Mouse (Mus musculus): ENCODE measurements at regions not wholly inside any gene's neighbourhood (a gene's known extent, or its start where the extent isn't known, plus 50 kb on each side); places are given as distances from the start of the nearest gene placed in this dataset.

DNA sequence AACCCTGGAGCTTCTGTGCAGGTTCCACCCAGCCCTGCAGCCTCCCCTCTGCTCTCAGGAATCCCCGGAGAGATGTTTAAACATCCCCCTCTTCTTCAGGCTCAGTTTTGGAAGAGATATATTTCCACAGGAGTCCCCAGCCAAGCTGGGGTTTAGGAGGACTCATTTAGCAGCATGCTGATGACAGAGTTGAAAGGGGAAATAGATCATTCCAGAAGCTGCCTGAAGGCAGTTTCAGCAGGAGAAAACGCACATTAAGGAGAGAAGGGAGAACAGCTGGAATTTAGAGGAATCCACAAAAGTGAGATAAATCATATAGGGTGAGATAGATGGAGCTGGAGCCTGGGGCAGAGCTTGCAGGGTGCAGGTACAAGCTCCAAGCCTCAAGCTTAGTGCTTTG is 357.6 kb upstream of the Gm10131 start:
- Histone ChIP-seq H3K4me1 (replicated peaks; ENCODE audit: control insufficient read depth, insufficient read depth) (no peaks in the 10 kb centered on the region), H3K27me3 (ENCODE audit: control insufficient read depth, insufficient read depth, low read length) (no peaks in the 10 kb centered on the region)
- DNase-seq (ENCODE audit: low spot score) = no peak

DNA sequence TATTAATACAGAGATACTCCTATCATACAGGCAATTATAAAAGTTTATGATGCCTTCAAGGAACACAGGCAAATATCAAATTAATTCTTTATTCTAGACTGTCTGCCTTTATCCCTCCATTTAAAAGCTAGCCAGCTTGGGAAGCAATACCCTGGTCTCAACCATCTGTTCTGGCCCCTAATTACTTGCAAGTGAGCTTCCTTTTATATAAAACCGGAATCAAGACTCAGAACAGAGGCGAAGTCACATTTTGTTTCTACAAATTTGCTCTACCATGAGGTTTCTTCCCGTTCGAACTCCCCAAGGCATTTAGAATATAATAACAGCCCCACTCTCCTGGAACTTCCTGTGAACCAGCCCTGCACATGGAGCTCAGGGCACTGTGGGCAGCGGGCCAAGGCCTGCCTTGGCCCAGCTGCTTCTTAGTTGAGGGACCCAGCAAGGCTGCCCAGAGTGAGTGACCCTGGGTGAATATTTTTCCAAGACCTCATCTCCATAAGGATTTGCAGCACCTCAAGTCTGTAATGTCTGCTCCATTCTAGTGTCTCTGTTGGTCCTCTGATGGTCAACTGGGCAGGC is 355.3 kb upstream of the Gm10131 start:
- H3K27me3 ChIP-seq (ENCODE audit: control insufficient read depth, insufficient read depth, low read length) = no peaks in the 10 kb centered on the region
- no peak overlapping the region for H3K27ac ChIP-seq (replicated peaks)
- no peaks in the 10 kb centered on the region for H3K4me1 ChIP-seq (replicated peaks; ENCODE audit: control insufficient read depth, insufficient read depth)
- DNase-seq (ENCODE audit: low spot score) (no peak), ATAC-seq (ENCODE audit: low FRiP score, low TSS enrichment) (no peak)
- no peak overlapping the region for H3K4me2 ChIP-seq (replicated peaks; ENCODE audit: low read depth)
- H3K9me3 ChIP-seq (ENCODE audit: control insufficient read depth, low read length) = no peaks in the 10 kb centered on the region
- 72% methylated on average over 5 of the region's 5 CpGs for WGBS
- TF ChIP-seq CTCF (IDR thresholded peaks at IDR 0.05; ENCODE audit: low read depth) = no peak
- no peak for TF ChIP-seq EP300 (optimal IDR thresholded peaks at IDR 0.05)
- no peak overlapping the region for H3K4me3 ChIP-seq (ENCODE audit: low read depth, low read length)
- H3K36me3 ChIP-seq (ENCODE audit: control insufficient read depth, insufficient read depth, low read length) = no peaks in the 10 kb centered on the region
- H3K9ac ChIP-seq (ENCODE audit: low read length) = no peak overlapping the region

More for the DNA sequence above, 357.6 kb upstream of the Gm10131 start:
- TF ChIP-seq EP300 (optimal IDR thresholded peaks at IDR 0.05) (no peak), CTCF (IDR thresholded peaks at IDR 0.05; ENCODE audit: low read depth) (no peak)
- Histone ChIP-seq H3K36me3 (ENCODE audit: control insufficient read depth, insufficient read depth, low read length) (no peaks in the 10 kb centered on the region), H3K9ac (ENCODE audit: low read length) (no peak overlapping the region), H3K9me3 (ENCODE audit: control insufficient read depth, low read length) (no peaks in the 10 kb centered on the region), H3K27ac (replicated peaks) (no peak overlapping the region), H3K4me2 (replicated peaks; ENCODE audit: low read depth) (no peak overlapping the region), H3K4me3 (ENCODE audit: low read depth, low read length) (no peak overlapping the region)
- WGBS = 32% methylated on average over 2 of the region's 2 CpGs
- ATAC-seq (ENCODE audit: low FRiP score, low TSS enrichment) = no peak

DNA sequence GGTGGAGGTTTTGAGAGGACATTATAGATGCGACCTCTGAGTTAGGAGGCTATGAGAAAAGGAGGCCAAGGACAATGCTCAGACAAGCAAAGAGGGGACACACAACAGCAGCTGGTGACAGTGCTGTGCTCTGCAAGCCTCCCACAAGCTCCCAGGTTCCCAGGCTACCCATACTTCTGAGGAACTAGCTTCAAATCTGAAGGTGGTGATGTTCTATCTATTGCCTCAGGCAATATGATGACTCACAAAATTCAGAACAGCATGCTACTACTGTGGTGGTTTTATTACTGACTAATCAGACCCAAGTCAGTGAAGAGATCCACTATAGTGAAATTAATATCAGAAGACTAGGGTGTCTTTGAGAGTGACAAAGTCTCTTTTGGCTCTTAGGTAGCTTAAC is 353.9 kb upstream of the Gm10131 start:
- TF ChIP-seq EP300 (optimal IDR thresholded peaks at IDR 0.05) = no peak
- TF ChIP-seq CTCF (IDR thresholded peaks at IDR 0.05; ENCODE audit: low read depth) = no peak
- ATAC-seq (ENCODE audit: low FRiP score, low TSS enrichment) = no peak
- no peaks in the 10 kb centered on the region for H3K36me3 ChIP-seq (ENCODE audit: control insufficient read depth, insufficient read depth, low read length)
- H3K9ac ChIP-seq (ENCODE audit: low read length) = no peak overlapping the region
- 96% methylated on average over 1 of the region's 1 CpGs for WGBS
- no peaks in the 10 kb centered on the region for H3K27me3 ChIP-seq (ENCODE audit: control insufficient read depth, insufficient read depth, low read length)
- no peaks in the 10 kb centered on the region for H3K4me1 ChIP-seq (replicated peaks; ENCODE audit: control insufficient read depth, insufficient read depth)
- no peak overlapping the region for H3K4me2 ChIP-seq (replicated peaks; ENCODE audit: low read depth)
- no peaks in the 10 kb centered on the region for H3K9me3 ChIP-seq (ENCODE audit: control insufficient read depth, low read length)
- no peak overlapping the region for H3K27ac ChIP-seq (replicated peaks)
- DNase-seq (ENCODE audit: low spot score) = no peak
- no peak overlapping the region for H3K4me3 ChIP-seq (ENCODE audit: low read depth, low read length)

DNA sequence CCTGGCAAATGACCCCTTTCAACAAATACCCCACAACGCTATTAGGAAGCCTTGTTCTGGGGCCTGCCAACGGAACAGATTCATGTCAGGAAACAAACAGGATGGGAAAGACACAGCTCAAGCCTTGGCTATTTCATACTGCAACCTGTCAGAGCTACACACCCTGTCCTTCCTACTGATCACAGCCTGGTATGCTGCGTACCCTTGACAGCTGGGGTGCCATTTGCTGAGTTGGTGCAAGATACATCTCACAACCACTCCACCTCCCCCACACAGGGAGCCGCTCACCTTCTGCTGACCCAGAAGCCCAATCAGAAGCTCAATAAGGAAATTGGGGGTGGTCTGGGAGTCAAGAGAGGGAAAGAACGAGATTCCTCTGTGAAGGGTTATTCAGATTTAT is 350.7 kb upstream of the Gm10131 start:
- ATAC-seq (ENCODE audit: low FRiP score, low TSS enrichment) (no peak), DNase-seq (ENCODE audit: low spot score) (no peak)
- H3K4me1 ChIP-seq (replicated peaks; ENCODE audit: control insufficient read depth, insufficient read depth) = no peaks in the 10 kb centered on the region
- H3K36me3 ChIP-seq (ENCODE audit: control insufficient read depth, insufficient read depth, low read length) = no peaks in the 10 kb centered on the region
- no peak overlapping the region for H3K4me2 ChIP-seq (replicated peaks; ENCODE audit: low read depth)
- WGBS = 80% methylated on average over 5 of the region's 5 CpGs
- no peak for TF ChIP-seq CTCF (IDR thresholded peaks at IDR 0.05; ENCODE audit: low read depth)
- TF ChIP-seq EP300 (optimal IDR thresholded peaks at IDR 0.05) = no peak
- no peak overlapping the region for H3K27ac ChIP-seq (replicated peaks)
- no peaks in the 10 kb centered on the region for H3K27me3 ChIP-seq (ENCODE audit: control insufficient read depth, insufficient read depth, low read length)
- no peaks in the 10 kb centered on the region for H3K9me3 ChIP-seq (ENCODE audit: control insufficient read depth, low read length)
- no peak overlapping the region for H3K4me3 ChIP-seq (ENCODE audit: low read depth, low read length)
- no peak overlapping the region for H3K9ac ChIP-seq (ENCODE audit: low read length)

DNA sequence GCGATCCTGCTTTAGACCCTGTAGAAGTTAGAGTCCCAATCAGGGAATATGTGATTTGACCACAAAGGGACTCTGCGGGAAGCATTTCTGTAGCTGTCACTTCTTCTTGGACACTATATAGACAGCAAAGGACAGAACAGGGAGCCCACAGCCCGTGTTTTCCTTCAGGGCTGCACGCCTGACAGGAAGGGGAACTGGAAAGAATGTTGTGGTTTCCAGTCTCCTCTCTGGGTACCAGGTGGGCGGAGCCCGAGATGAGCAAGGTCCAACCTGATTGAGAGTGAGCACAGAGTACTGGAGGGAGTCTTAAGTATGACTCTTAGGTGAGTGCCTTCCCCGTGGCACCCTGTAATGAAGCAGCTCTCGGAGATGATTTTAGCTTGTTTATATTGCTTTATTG is 346.8 kb upstream of the Gm10131 start:
- no peaks in the 10 kb centered on the region; the same call in 1 of the 2 replicates for H3K4me1 ChIP-seq (replicated peaks; ENCODE audit: control insufficient read depth, insufficient read depth)
- no peak for ATAC-seq (ENCODE audit: low FRiP score, low TSS enrichment)
- no peak overlapping the region for H3K9ac ChIP-seq (ENCODE audit: low read length)
- H3K4me3 ChIP-seq (ENCODE audit: low read depth, low read length) = no peak overlapping the region
- H3K4me2 ChIP-seq (replicated peaks; ENCODE audit: low read depth) = no peak overlapping the region
- H3K27ac ChIP-seq (replicated peaks) = no peak overlapping the region
- WGBS = 82% methylated on average over 8 of the region's 8 CpGs
- H3K36me3 ChIP-seq (ENCODE audit: control insufficient read depth, insufficient read depth, low read length) = no peaks in the 10 kb centered on the region
- no peaks in the 10 kb centered on the region for H3K9me3 ChIP-seq (ENCODE audit: control insufficient read depth, low read length)
- H3K27me3 ChIP-seq (ENCODE audit: control insufficient read depth, insufficient read depth, low read length) = no peaks in the 10 kb centered on the region
- no peak for TF ChIP-seq EP300 (optimal IDR thresholded peaks at IDR 0.05)
- TF ChIP-seq CTCF (IDR thresholded peaks at IDR 0.05; ENCODE audit: low read depth) = no peak
- DNase-seq (ENCODE audit: low spot score) = no peak

DNA sequence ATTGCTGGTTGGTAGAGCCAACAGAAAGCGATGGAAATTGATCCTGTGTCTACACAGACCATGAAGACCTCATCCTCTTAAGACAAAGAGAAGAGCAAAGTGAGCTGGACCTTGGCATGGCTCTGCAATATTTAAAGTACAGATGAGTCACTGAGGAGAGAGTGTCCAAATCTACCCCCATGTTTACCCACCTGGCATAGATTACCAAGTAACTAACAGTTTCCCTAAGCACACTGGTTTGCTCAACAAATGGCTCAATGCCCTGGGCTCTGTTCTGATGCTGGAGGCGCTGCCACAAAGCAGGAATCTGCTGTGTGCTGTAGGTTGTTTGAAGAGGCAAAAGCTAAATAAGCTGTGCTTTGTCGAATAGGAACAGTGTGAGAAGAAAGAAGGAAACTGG is 345.0 kb upstream of the Gm10131 start:
- WGBS = 48% methylated on average over 3 of the region's 3 CpGs
- no peak overlapping the region for H3K4me3 ChIP-seq (ENCODE audit: low read depth, low read length)
- H3K9me3 ChIP-seq (ENCODE audit: control insufficient read depth, low read length) = no peaks in the 10 kb centered on the region
- TF ChIP-seq CTCF (IDR thresholded peaks at IDR 0.05; ENCODE audit: low read depth) = no peak
- TF ChIP-seq EP300 (optimal IDR thresholded peaks at IDR 0.05) = no peak
- DNase-seq (ENCODE audit: low spot score) = no peak
- H3K27me3 ChIP-seq (ENCODE audit: control insufficient read depth, insufficient read depth, low read length) = no peaks in the 10 kb centered on the region
- no peak overlapping the region for H3K9ac ChIP-seq (ENCODE audit: low read length)
- H3K27ac ChIP-seq (replicated peaks) = no peak overlapping the region
- H3K4me1 ChIP-seq (replicated peaks; ENCODE audit: control insufficient read depth, insufficient read depth) = no peaks in the 10 kb centered on the region; the same call in 1 of the 2 replicates
- no peaks in the 10 kb centered on the region for H3K36me3 ChIP-seq (ENCODE audit: control insufficient read depth, insufficient read depth, low read length)
- peak; percentile 45; the same call in 1 of the 2 replicates for ATAC-seq (ENCODE audit: low FRiP score, low TSS enrichment)
- no peak overlapping the region for H3K4me2 ChIP-seq (replicated peaks; ENCODE audit: low read depth)

Measured in stomach, postnatal 0 days (tissue).